Mouse (Mus musculus) olfactory bulb, adult 2 months (tissue): Measurements from ENCODE around the gene Leng8.

Experiments
- CTCF ChIP-seq: fragments of 200-500 bp; IDR thresholded peaks from 2 replicates; pipeline ENCODE4 v1.5.1; 2012; ENCODE audit warnings: low read depth, mild to moderate bottlenecking, low read length, moderate library complexity; ENCODE audit not compliant: insufficient read depth
- POLR2A ChIP-seq: fragments of 200-500 bp; IDR thresholded peaks from 2 replicates; pipeline ENCODE4 v1.6.1; 2012; ENCODE audit warnings: mild to moderate bottlenecking, low read depth, low read length, moderate library complexity; ENCODE audit not compliant: insufficient read depth

DNA sequence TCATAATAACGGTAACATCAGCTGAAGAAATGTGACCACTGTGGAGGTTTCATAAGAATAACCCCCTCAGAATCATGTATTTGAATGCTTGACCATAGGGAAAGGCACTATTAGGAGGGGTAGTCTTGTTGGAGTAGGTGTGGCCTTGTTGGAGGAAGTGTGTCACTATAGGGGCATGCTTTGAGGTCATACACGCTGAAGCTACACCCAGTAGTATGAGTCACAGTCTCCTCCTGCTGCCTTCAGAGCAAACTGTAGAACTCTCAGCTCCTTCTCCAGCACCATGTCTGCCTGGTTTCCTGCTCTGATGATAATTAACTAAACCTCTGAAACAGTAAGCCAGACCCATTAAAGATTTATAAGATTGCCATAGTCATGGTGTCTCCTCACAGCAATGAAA is 38.0 kb upstream of the Leng8 start:
- TF ChIP-seq CTCF = no peak
- TF ChIP-seq POLR2A = no peak
